Mouse (Mus musculus) Muller cell, postnatal 12 days (primary cell): Measurements from ENCODE around the gene Gm28372.

Source experiments
- DNase-seq: peaks from one replicate; pipeline ENCODE4 v3.0.0-alpha.2; 2015; ENCODE audit errors: inconsistent ontology term

The Gm28372 gene

DNA sequence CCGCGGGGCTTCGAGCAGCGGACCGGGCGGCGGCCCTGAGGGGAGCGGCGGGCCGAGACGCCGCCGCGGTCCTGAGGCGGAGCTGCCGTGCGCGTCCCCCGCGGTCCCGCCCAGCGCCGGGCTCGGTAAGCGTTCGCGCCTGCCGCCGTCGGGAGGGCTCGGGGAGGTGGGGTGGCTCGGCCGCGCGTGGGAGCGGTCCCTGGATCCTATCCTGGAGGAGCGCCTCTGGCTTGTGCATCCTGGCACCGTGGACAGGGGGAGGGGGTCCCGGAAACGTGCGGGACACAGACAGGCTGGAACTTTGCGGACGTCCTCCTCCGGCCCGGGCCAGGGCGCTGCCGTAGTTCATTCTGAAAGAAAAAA is 45.4 kb downstream of the Gm28372 start:
- DNase-seq: peak; percentile 86

- peak; percentile 19 for DNase-seq
These were observed 46.2 kb downstream of the Gm28372 start for GRCm38 (mm10) chr2:130451086-130451726.

DNA sequence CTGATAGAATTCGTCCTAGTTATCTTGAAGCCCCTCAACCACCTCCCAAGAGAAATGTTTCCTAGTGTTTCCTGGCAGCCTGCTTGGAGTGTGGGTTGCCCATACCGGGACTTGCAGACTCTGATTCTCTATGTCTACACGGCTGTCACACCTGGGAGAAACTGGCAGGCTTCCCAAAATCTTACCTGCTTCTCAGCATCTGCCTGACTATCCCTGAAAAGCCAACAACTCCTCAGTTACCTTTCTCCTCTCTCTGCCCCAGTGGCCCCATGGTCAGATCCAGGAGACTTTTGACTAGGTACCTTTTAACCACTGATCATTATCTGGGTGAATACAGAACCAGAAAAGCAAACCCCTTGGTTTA is 46.7 kb downstream of the Gm28372 start:
- DNase-seq: no peak

GRCm38 (mm10) chr2:130452266-130452665 is 47.2 kb downstream of the Gm28372 start:
- no peak for DNase-seq

DNA sequence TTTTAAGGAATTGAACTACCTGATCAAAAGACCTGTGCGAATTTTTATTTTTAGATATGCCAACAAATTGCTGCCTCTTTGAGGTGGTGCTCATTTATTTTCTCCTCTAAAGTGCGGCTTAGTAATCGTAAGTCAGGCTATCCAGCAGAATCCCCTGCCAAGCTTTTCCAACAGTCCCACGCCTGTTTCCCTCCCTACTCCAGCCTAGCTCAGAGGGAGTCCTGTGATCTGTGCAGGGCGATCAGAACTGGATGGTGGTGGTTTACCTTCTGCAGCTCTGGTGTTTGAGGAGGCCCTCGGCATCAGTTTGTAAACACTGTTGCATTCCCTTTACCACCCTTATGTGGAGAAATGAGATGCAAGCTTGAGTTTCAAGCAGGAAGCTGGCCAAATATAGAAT is 48.4 kb downstream of the Gm28372 start:
- DNase-seq: no peak

GRCm38 (mm10) chr2:130454748-130455370 is 49.8 kb downstream of the Gm28372 start:
- peak; percentile 83 for DNase-seq
